Comparison of ENCODE assay signal across 23 mouse cellular contexts in the genomic region with DNA sequence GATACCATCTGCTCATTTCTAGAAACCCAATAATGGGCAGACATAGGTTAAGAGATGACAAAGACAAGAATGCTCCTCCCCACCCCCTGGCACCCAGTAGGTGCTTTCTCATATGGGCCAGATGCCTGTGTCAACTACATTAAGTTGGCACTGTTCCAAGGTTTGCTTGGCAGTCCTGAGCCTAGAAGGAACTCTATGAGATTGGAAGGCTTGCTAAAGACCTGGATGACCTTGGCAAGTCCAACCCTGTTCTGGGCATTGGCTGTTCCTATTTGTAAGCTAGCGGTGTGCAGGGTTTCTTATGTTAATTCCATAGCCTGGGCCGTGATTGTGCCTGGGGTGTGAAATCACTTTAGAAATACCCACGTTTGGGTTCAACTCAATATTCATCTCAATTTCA. TPM values are rescaled to one million over a fixed set of nuclear protein-coding genes. Genes with fewer than 3 reads are reported as not detected.
DNase-seq lines count a peak whose midpoint lies in the region; ATAC-seq and TF ChIP-seq lines count a peak whose summit lies in the region.
"Had no signal": no experiment of that assay in that cellular context is flagged by ENCODE, and none has a peak within 500 bp of the region (broad histone marks: within the 10 kb centered on the region; RNA-seq: fewer than 3 reads in every experiment).

No protein-coding gene starts in this region.

- no peak for TF ChIP-seq POLR2A in cortical plate, adult 2 months (IDR thresholded peaks at IDR 0.05; ENCODE audit: extremely low read depth, insufficient read depth, low read length)
- no peak for TF ChIP-seq POLR2A in thymus, adult 2 months (IDR thresholded peaks at IDR 0.05; ENCODE audit: control insufficient read depth, extremely low read depth, insufficient read depth, low read length, poor library complexity)

- H3K9me3 ChIP-seq in stomach, embryonic 15.5 days = no peaks in the 10 kb centered on the region
- H3K9me3 ChIP-seq: embryonic facial prominence, embryonic 15.5 days; hindbrain, embryonic 12.5 days; midbrain, embryonic 13.5 days; neural tube, embryonic 12.5 days had no signal

- DNase-seq in left cerebral cortex, adult 2 months (ENCODE audit: extremely low spot score in 1 of 2, low spot score in 2 of 2) = no peak
- DNase-seq in left cerebral cortex, postnatal 25 days (ENCODE audit: low spot score in 2 of 2) = no peak
- peak; percentile 40 for DNase-seq in R1 (ENCODE audit: low read depth, low spot score)
- no peak for DNase-seq in c-Kit-positive CD71-positive TER-119-positive erythroid progenitor cells, embryonic 14.5 days (ENCODE audit: low spot score)
- no peak for DNase-seq in thymus, adult 2 months
- DNase-seq: adrenal gland, postnatal 25 days; cerebellum, adult 18-20 months; cerebellum, postnatal 25 days; gastrocnemius, postnatal 36 days; heart, postnatal 14 days; left cerebral cortex, postnatal 4 days; liver; right cerebral cortex, adult 18-20 months had no signal

- no peak for ATAC-seq in stomach, embryonic 15.5 days (ENCODE audit: insufficient read depth, low FRiP score, low read depth)
- ATAC-seq: forebrain, embryonic 16.5 days; inflammation-experienced regulatory T-cells, adult 6 months; midbrain, embryonic 13.5 days had no signal

- H3K4me1 ChIP-seq in cortical plate, adult 2 months (ENCODE audit: control insufficient read depth, insufficient read depth, low read length) = no peaks in the 10 kb centered on the region
- peaks cover 8% of the 10 kb centered on the region; the same call in 1 of the 2 replicates for H3K4me1 ChIP-seq in stomach, embryonic 15.5 days
- no peaks in the 10 kb centered on the region for H3K4me1 ChIP-seq in thymus, adult 2 months (replicated peaks; ENCODE audit: control insufficient read depth, insufficient read depth, low read length)

- H3K27me3 ChIP-seq in stomach, embryonic 15.5 days (replicated peaks) = peaks cover 44% of the 10 kb centered on the region
- H3K27me3 ChIP-seq in thymus, adult 2 months (ENCODE audit: control insufficient read depth, insufficient read depth, low read length) = peaks cover 9% of the 10 kb centered on the region

- 58% methylated on average over 3 of the region's 3 CpGs for WGBS in stomach, embryonic 15.5 days
- 70% methylated on average over 3 of the region's 3 CpGs for WGBS in thymus, adult 2 months

- H3K27ac ChIP-seq in left cerebral cortex, adult 2 months = no peak overlapping the region
- H3K27ac ChIP-seq in cortical plate, adult 2 months (ENCODE audit: insufficient read depth, low read length) = 0 out of 2 replicates have a peak overlapping the region, but pooled peaks have one; percentile 42
- no peak overlapping the region for H3K27ac ChIP-seq in stomach, embryonic 15.5 days
- no peak overlapping the region for H3K27ac ChIP-seq in thymus, adult 2 months (ENCODE audit: control insufficient read depth, insufficient read depth, low read length)
- H3K27ac ChIP-seq: embryonic facial prominence, embryonic 15.5 days; hindbrain, embryonic 12.5 days; midbrain, embryonic 13.5 days; neural tube, embryonic 12.5 days had no signal

- intact Hi-C loops in left cerebral cortex, adult 2 months (cut with DNase I) = no loop called here
- intact Hi-C loops in left cerebral cortex, postnatal 25 days (cut with DNase I) = no loop called here

- no peak for TF ChIP-seq CTCF in left cerebral cortex, adult 2 months (IDR thresholded peaks at IDR 0.05)
- no peak for TF ChIP-seq CTCF in cortical plate, adult 2 months (IDR thresholded peaks at IDR 0.05; ENCODE audit: extremely low read depth, insufficient read depth, low read length)
- no peak for TF ChIP-seq CTCF in thymus, adult 2 months (IDR thresholded peaks at IDR 0.05; ENCODE audit: borderline replicate concordance, control insufficient read depth, extremely low read depth, insufficient read depth, low read length, poor library complexity)

- H3K36me3 ChIP-seq in stomach, embryonic 15.5 days = no peaks in the 10 kb centered on the region
- H3K36me3 ChIP-seq in thymus, adult 2 months (ENCODE audit: control insufficient read depth, insufficient read depth, low read length) = no peaks in the 10 kb centered on the region
- H3K36me3 ChIP-seq: embryonic facial prominence, embryonic 15.5 days; hindbrain, embryonic 12.5 days; midbrain, embryonic 13.5 days; neural tube, embryonic 12.5 days had no signal

- H3K9ac ChIP-seq in stomach, embryonic 15.5 days = no peak overlapping the region
- H3K9ac ChIP-seq: embryonic facial prominence, embryonic 15.5 days; hindbrain, embryonic 12.5 days; midbrain, embryonic 13.5 days; neural tube, embryonic 12.5 days had no signal

- H3K4me2 ChIP-seq in stomach, embryonic 15.5 days = 0 out of 2 replicates have a peak overlapping the region, but pooled peaks have one; percentile 89
- H3K4me2 ChIP-seq: embryonic facial prominence, embryonic 15.5 days had no signal

- H3K4me3 ChIP-seq in left cerebral cortex, adult 2 months = peak overlapping the region; percentile 43
- peak overlapping the region; percentile 41 for H3K4me3 ChIP-seq in cortical plate, adult 2 months (ENCODE audit: insufficient read depth, low read length)
- no peak overlapping the region for H3K4me3 ChIP-seq in stomach, embryonic 15.5 days (replicated peaks)
- H3K4me3 ChIP-seq in thymus, adult 2 months (ENCODE audit: control insufficient read depth, insufficient read depth, low read length) = no peak overlapping the region
- H3K4me3 ChIP-seq: embryonic facial prominence, embryonic 15.5 days; hindbrain, embryonic 12.5 days; midbrain, embryonic 13.5 days; neural tube, embryonic 12.5 days had no signal

RNA-seq across cellular contexts. Expression of a gene that starts 1.7 kb away (rescaled TPM):
- total RNA-seq in left cerebral cortex, adult 2 months (2021) = 10 to 100 TPM; 59.8 to 65.0 TPM
- 100 to 1,000 TPM; 100 to 125 TPM for total RNA-seq in left cerebral cortex, postnatal 25 days (2021)
- 144 and 209 TPM in 2 replicates for polyA plus RNA-seq in cortical plate, adult 2 months (2012; rRNA removed)
- polyA plus RNA-seq in stomach, embryonic 15.5 days (2015; fragmentation: Nextera tagmentation; extraction: Ambion mirVana) = 26.4 and 62.1 TPM in 2 replicates
- 0.37 and 1.2 TPM in 2 replicates for polyA plus RNA-seq in thymus, adult 2 months (2012; rRNA removed)
- total RNA-seq: megakaryocyte progenitor cell, adult 5-6 weeks had no signal
- polyA plus RNA-seq: inflammation-experienced regulatory T-cells, adult 6 months; liver, embryonic 16.5 days had no signal

Comparison
In these comparisons a context has a peak if more than half of its experiments do, and no peak if none do; other contexts are left out.
1. H3K4me3 ChIP-seq: peak in left cerebral cortex, adult 2 months (single experiment) and cortical plate, adult 2 months (single experiment); none in stomach, embryonic 15.5 days (single experiment) and thymus, adult 2 months (single experiment).
2. RNA of a gene that starts 1.7 kb away (polyA plus RNA-seq): 144 to 209 TPM in cortical plate, adult 2 months and 26.4 to 62.1 TPM in stomach, embryonic 15.5 days; 0.37 to 1.2 TPM in thymus, adult 2 months; every median in the first group is over 10 times any median in the second.